Mouse (Mus musculus) thymus, adult 2 months (tissue): ENCODE data around the gene 1810043G02Rik.

Source experiments
- CTCF ChIP-seq: fragments of 200-500 bp; IDR thresholded peaks from 2 replicates; pipeline ENCODE4 v1.5.1; 2012; ENCODE audit warnings: mild to moderate bottlenecking, control low read depth, low read length, moderate library complexity, borderline replicate concordance; ENCODE audit not compliant: control insufficient read depth, poor library complexity, insufficient read depth; ENCODE audit errors: extremely low read depth
- POLR2A ChIP-seq: fragments of 200-500 bp; IDR thresholded peaks from 2 replicates; pipeline ENCODE4 v1.6.1; 2012; ENCODE audit warnings: mild to moderate bottlenecking, low read length, control low read depth, moderate library complexity; ENCODE audit not compliant: control insufficient read depth, poor library complexity, insufficient read depth; ENCODE audit errors: extremely low read depth

- TF ChIP-seq CTCF (no peak), POLR2A (no peak)
Observed at GRCm38 (mm10) chr10:77971191-77971590, 7.1 kb upstream of the 1810043G02Rik start.
